8 mouse cellular contexts compared by ENCODE assay signal in the genomic region with DNA sequence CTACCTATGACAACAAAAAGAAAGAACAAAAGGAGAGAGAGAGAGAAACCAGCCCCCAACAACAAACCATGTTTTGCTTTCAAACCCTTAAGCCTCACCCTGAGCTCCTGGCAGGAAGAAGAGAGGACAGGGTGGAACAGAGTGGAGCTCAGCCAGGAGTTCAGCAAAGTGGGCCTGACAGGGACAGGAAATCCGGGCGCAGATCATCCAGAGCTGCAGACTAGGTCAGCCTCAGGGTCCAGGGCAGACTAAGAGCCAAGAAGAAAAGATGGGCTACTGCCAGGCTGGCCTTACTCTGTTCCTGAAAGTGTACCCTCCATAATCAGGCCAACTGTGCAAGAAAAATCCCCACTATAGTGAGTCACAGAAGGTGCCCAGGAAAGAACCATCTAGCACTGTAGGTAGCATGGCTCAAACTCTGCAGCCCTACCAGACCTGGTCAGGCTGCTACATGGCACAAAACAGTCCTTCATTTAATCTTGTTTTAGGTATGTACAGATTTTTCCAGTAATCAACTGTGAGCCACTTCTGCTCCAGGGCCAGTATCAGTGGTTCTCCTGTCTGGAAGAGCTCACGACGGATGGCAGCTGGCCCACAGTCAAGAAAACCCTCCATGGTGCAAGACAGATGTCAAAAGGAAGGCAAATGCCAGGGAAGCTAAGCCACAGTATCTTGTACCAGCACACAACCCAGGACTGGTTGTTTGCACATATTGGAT. TPM values are rescaled to one million over a fixed set of nuclear protein-coding genes. Genes with fewer than 3 reads are reported as not detected.
DNase-seq lines count a peak whose midpoint lies in the region; ATAC-seq lines count a peak whose summit lies in the region.

No protein-coding gene starts in this region.

- H3K4me3 ChIP-seq in kidney, embryonic 16.5 days (ENCODE audit: low read length) = no peak overlapping the region
- H3K4me3 ChIP-seq in neural tube, embryonic 15.5 days (replicated peaks) = no peak overlapping the region
- no peak overlapping the region for H3K4me3 ChIP-seq in limb, embryonic 10.5 days

- H3K4me1 ChIP-seq in kidney, embryonic 16.5 days (ENCODE audit: insufficient read depth, low read length) = peaks cover 23% of the 10 kb centered on the region; the same call in 1 of the 2 replicates
- peaks cover 71% of the 10 kb centered on the region for H3K4me1 ChIP-seq in neural tube, embryonic 15.5 days
- peaks cover 13% of the 10 kb centered on the region; the same call in 1 of the 2 replicates for H3K4me1 ChIP-seq in limb, embryonic 10.5 days

- no peak overlapping the region for H3K9ac ChIP-seq in kidney, embryonic 16.5 days (replicated peaks; ENCODE audit: low read length)
- no peak overlapping the region for H3K9ac ChIP-seq in neural tube, embryonic 15.5 days (replicated peaks)

- 69% methylated on average over 4 of the region's 4 CpGs for WGBS in kidney, embryonic 16.5 days
- 80% methylated on average over 4 of the region's 4 CpGs for WGBS in neural tube, embryonic 15.5 days
- WGBS in limb, embryonic 10.5 days = 92% methylated on average over 4 of the region's 4 CpGs

- no peaks in the 10 kb centered on the region for H3K27me3 ChIP-seq in kidney, embryonic 16.5 days (ENCODE audit: insufficient read depth, low read length)
- no peaks in the 10 kb centered on the region for H3K27me3 ChIP-seq in neural tube, embryonic 15.5 days (replicated peaks)
- H3K27me3 ChIP-seq in limb, embryonic 10.5 days (ENCODE audit: low read depth, poor library complexity, severe bottlenecking) = no peaks in the 10 kb centered on the region

- H3K36me3 ChIP-seq in kidney, embryonic 16.5 days (ENCODE audit: insufficient read depth, low read length) = peaks cover 47% of the 10 kb centered on the region
- peaks cover 64% of the 10 kb centered on the region for H3K36me3 ChIP-seq in neural tube, embryonic 15.5 days
- H3K36me3 ChIP-seq in limb, embryonic 10.5 days = peaks cover 86% of the 10 kb centered on the region

- no peaks in the 10 kb centered on the region for H3K9me3 ChIP-seq in kidney, embryonic 16.5 days (ENCODE audit: low read length)
- no peaks in the 10 kb centered on the region for H3K9me3 ChIP-seq in neural tube, embryonic 15.5 days (replicated peaks)
- no peaks in the 10 kb centered on the region for H3K9me3 ChIP-seq in limb, embryonic 10.5 days (replicated peaks)

- H3K27ac ChIP-seq in kidney, embryonic 16.5 days (ENCODE audit: low read length) = peak overlapping the region; percentile 51
- peak overlapping the region; percentile 56 for H3K27ac ChIP-seq in neural tube, embryonic 15.5 days (replicated peaks)
- H3K27ac ChIP-seq in limb, embryonic 10.5 days = no peak overlapping the region

- peak; percentile 47 for DNase-seq in cerebellum, postnatal 14 days
- no peak for DNase-seq in cerebellum, adult 11 months
- DNase-seq in right cerebral cortex, postnatal 10 days (ENCODE audit: low spot score in 2 of 2) = peak; percentile 51 to 58
- no peak for DNase-seq in right cerebral cortex, adult 18-20 months
- DNase-seq in limb, embryonic 10.5 days (ENCODE audit: low spot score) = no peak

- no peak overlapping the region for H3K4me2 ChIP-seq in kidney, embryonic 16.5 days (replicated peaks; ENCODE audit: low read depth, low read length)
- no peak overlapping the region for H3K4me2 ChIP-seq in neural tube, embryonic 15.5 days

- ATAC-seq in kidney, embryonic 16.5 days (ENCODE audit: low FRiP score, low TSS enrichment) = 0 out of 2 replicates have a peak, but pooled peaks have one; percentile 6
- 0 out of 2 replicates have a peak, but pooled peaks have one; percentile 3 for ATAC-seq in neural tube, embryonic 15.5 days (ENCODE audit: low FRiP score)
- ATAC-seq in erythroid progenitor cell, adult 5-6 weeks (replicated peaks; ENCODE audit: low FRiP score, poor library complexity, severe bottlenecking) = no peak

RNA-seq across cellular contexts. Expression of a gene that starts 16.4 kb away (rescaled TPM):
- 58.0 and 58.6 TPM in 2 replicates for polyA plus RNA-seq in kidney, embryonic 16.5 days (2015; fragmentation: Nextera tagmentation; extraction: Ambion mirVana)
- polyA plus RNA-seq in neural tube, embryonic 15.5 days (2015; fragmentation: Nextera tagmentation; extraction: Ambion mirVana) = 119 and 134 TPM in 2 replicates
- polyA plus RNA-seq in limb, embryonic 10.5 days (2016; fragmentation: Nextera tagmentation; extraction: Ambion mirVana) = 20.8 and 32.7 TPM in 2 replicates
- 4.3 and 8.0 TPM in 2 replicates for total RNA-seq in erythroid progenitor cell, adult 5-6 weeks (2015; ENCODE audit: low replicate concordance)
- 4.5 and 5.3 TPM in 2 replicates for total RNA-seq in erythroid progenitor cell, adult 5-6 weeks (2017; ENCODE audit: low replicate concordance)

Comparison
In these comparisons a context has a peak if more than half of its experiments do, and no peak if none do; other contexts are left out.
1. DNase-seq: peak in cerebellum, postnatal 14 days (2 of 2) and right cerebral cortex, postnatal 10 days (2 of 2); none in cerebellum, adult 11 months (single experiment), right cerebral cortex, adult 18-20 months (single experiment) and limb, embryonic 10.5 days (single experiment).